Mouse (Mus musculus) brain, embryonic 14.5 days (tissue): ENCODE results near the gene Efl1.

Experiments used
- CTCF ChIP-seq: fragments of 200-500 bp; IDR thresholded peaks from 2 replicates; pipeline ENCODE4 v1.5.1; 2012; ENCODE audit warnings: inconsistent platforms, mild to moderate bottlenecking, moderate library complexity, borderline replicate concordance; ENCODE audit not compliant: insufficient read depth, insufficient read length; ENCODE audit errors: extremely low read depth
- POLR2A ChIP-seq: fragments of 200-500 bp; IDR thresholded peaks from 2 replicates; pipeline ENCODE4 v1.6.1; 2012; ENCODE audit warnings: mild to moderate bottlenecking, inconsistent platforms, borderline replicate concordance; ENCODE audit not compliant: poor library complexity, insufficient read depth, insufficient read length, severe bottlenecking; ENCODE audit errors: extremely low read depth

DNA sequence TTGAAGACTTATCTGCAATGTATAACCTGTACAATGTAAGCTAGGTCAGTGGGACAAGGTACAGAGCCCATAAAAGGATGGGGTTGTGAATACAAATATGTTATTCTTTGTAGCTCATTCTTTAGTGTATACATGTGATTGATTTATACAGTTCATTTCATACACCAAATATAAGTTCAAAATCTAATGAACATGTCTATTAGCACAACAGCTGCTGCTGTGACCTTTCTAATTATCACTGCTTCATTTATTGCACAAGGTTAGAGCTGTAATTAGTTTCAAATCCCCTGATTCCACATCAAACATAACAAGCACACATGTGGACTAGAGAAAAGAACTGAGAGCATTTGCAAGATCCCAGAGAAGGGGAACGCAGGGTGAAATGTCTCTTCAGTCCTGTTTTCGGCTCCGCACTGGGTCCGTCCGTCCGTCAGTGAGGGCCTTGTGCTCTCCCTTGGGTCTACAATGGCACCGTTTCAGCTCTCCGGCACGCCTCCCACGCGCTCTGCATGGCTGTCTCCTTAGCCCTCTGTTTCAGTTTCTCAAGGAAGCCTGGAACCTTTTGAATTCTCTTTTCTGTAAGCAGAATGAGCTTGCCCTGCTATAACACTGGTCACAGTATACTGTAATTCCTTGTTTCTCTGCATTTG, 94.8 kb downstream of the Efl1 start:
- TF ChIP-seq POLR2A = no peak
- TF ChIP-seq CTCF = no peak
